Mouse (Mus musculus) gastrocnemius, adult 2 months (tissue): ENCODE results near the gene 4933417A18Rik. TPM values are rescaled to one million over a fixed set of nuclear protein-coding genes. Genes with fewer than 3 reads are reported as not detected.
"Not testable (repeated sequence)": the region's sequence is repeated elsewhere in the genome, so short reads cannot be mapped to it uniquely, and the experiment has no call there.

Source experiments
- DNase-seq: peaks from one replicate; pipeline ENCODE4 v3.0.0; 2022
- H3K27ac ChIP-seq: fragments of 200-600 bp; 2 replicates; pipeline ENCODE4 v1.8.1; 2022; ENCODE audit warnings: mild to moderate bottlenecking
- H3K4me3 ChIP-seq: fragments of 200-600 bp; 2 replicates; pipeline ENCODE4 v1.8.1; 2022; ENCODE audit warnings: mild to moderate bottlenecking, moderate library complexity
- CTCF ChIP-seq: fragments of 200-600 bp; IDR thresholded peaks from 2 replicates; pipeline ENCODE4 v1.8.1; 2022; ENCODE audit warnings: antibody characterized with exemption, mild to moderate bottlenecking, moderate library complexity
- intact Hi-C: fragments of 180-260 bp; cut with DNase I; formaldehyde crosslinking; loops from one replicate; pipeline ENCODE4 v1.15.1; 2025
- total RNA-seq, 2 experiments: library from RNA; stranded (reverse); gene quantifications; 2 replicates each; pipeline ENCODE4 v1.2.3; 2021

4933417A18Rik gene
- total RNA-seq, 2 experiments from 2014 or later: not detected

- no peak overlapping the region for H3K27ac ChIP-seq
- DNase-seq: no peak
- no peak for TF ChIP-seq CTCF
- H3K4me3 ChIP-seq: no peak overlapping the region
- intact Hi-C loops: no loop called here
Observed at GRCm38 (mm10) chr13:34960996-34961770, 37.0 kb downstream of the 4933417A18Rik start.

- TF ChIP-seq CTCF: no peak
- Histone ChIP-seq H3K27ac (0 out of 2 replicates have a peak within 1 kb of the TSS, but pooled peaks have one; percentile 6), H3K4me3 (peak within 1 kb of the TSS; percentile 70)
- intact Hi-C loops: no loop called here
- DNase-seq: peak; percentile 51
Observed at GRCm38 (mm10) chr13:34963511-34964397, 39.5 kb downstream of the 4933417A18Rik start, which contains the start of gene Eci3. Gene Eci3, minus strand, starts transcription at chr13:34963810.

DNA sequence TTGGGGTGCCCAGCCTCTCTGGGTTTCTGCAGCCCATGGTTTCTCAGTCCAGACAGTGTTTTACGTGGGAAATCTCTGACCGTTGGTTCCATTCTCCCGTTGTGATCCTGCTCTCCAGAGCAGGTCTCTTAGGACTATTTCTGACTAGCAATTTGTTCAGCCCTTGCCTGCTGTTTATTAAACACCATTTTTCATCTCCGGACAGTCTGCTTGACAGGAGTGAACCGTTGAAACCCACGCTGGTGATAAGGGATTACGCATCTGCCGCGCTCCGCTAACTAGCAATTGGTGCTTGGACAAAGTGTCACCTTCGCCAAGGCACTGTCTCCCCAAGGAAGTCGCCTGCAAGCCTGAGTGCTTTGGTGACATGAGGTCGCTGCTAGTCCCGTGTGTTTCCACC, 40.2 kb downstream of the 4933417A18Rik start:
- peak overlapping the region; percentile 70 for H3K4me3 ChIP-seq
- TF ChIP-seq CTCF: no peak

DNA sequence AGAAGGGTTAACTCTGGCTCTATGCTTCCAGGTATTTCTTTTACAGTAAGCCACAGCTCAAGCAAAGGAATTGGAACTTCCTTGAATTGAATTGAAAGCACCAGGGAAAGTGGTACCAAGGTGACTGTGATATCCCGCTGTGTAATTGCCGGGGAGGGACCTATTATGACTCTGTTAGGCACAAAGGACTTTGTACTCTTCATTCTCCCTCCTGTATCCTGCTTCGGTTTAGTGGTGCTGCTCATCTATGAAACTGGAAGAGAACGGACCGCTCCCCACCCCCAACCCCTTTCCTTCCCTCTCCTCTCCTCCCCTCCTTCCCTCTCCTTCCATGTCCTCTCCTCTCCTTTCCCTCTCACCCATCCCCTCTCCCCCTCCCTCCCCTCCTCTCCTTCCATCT, 40.7 kb downstream of the 4933417A18Rik start:
- intact Hi-C loops: no loop called here
- Histone ChIP-seq H3K4me3 (peak overlapping the region; percentile 70), H3K27ac (no peak overlapping the region)
- no peak for TF ChIP-seq CTCF
- DNase-seq: no peak

More for the DNA sequence above, 40.2 kb downstream of the 4933417A18Rik start:
- H3K27ac ChIP-seq: 0 out of 2 replicates have a peak overlapping the region, but pooled peaks have one; percentile 6
- intact Hi-C loops: no loop called here
- DNase-seq: no peak

GRCm38 (mm10) chr13:34965647-34966046, 41.4 kb downstream of the 4933417A18Rik start:
- H3K27ac ChIP-seq, intact Hi-C loops, H3K4me3 ChIP-seq, DNase-seq: not testable (repeated sequence)

DNA sequence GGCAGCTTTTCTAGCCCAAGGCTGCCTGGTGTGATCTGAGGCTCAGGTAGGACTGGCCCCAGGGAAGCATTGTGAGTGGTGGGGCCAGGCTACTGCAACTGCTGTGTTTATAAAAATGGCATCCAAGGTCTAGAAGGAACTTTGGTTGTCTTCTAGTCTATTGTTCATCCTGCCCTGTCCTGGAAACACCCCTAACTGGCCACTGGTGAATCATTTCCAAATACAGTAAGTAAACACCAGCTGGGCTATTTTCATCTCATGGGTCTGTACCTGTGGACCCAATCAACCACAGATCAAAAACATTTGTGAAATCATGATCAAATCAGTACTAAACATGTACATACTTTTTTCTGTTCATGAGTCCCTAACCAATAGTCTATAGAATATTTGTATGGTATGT, 48.2 kb downstream of the 4933417A18Rik start:
- DNase-seq, intact Hi-C loops, H3K27ac ChIP-seq, H3K4me3 ChIP-seq: not testable (repeated sequence)

DNA sequence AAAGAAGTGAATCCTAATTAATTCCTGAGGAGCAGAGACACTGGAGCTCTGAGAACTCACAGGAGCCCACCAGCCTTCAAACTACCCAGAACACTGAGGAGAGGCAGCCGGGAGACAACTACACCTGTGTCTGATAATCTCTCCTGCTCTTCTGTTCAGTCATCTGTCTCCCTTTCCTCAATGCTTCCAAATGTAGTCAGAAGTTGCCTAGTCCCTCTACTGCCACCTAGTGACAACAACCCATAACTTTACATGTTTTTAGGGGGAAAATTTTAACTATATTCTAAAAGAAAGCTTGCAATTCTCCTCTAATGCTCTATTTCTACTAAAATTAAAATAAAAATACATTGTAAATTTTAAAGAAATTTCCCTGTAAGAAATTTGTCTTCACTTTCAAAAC, 48.9 kb downstream of the 4933417A18Rik start:
- H3K4me3 ChIP-seq: no peak overlapping the region
- intact Hi-C loops: no loop called here
- H3K27ac ChIP-seq: no peak overlapping the region
- peak; percentile 78 for TF ChIP-seq CTCF
- no peak for DNase-seq

DNA sequence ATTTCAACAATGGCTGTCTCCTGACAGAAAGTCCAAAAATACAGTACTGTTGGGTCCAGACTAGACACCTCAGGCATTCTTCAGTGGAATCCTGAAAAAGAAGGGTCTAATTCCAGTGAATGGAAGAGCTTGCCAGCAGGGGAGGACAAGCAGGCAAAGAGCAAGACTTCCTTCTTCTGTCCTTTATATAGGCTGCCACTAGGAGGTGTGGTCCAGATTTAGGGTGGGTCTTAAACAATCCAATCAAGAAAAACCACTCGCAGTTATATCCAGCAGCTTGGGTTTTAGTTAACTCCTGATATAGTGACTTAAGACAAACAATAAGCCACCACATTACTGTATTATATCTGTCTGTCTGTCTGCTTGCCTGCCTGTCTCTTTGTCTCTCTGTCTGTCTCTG, 49.6 kb downstream of the 4933417A18Rik start:
- no peak for DNase-seq
- Histone ChIP-seq H3K4me3 (no peak overlapping the region), H3K27ac (no peak overlapping the region)
- intact Hi-C loops: no loop called here
- peak; percentile 11; the same call in 1 of the 2 replicates for TF ChIP-seq CTCF

GRCm38 (mm10) chr13:34976116-34976515, 51.9 kb downstream of the 4933417A18Rik start:
- H3K4me3 ChIP-seq: no peak overlapping the region
- no peak for TF ChIP-seq CTCF
- intact Hi-C loops: no loop called here
- no peak overlapping the region for H3K27ac ChIP-seq
- no peak for DNase-seq

GRCm38 (mm10) chr13:34977410-34977809, 53.2 kb downstream of the 4933417A18Rik start:
- no peak for TF ChIP-seq CTCF
- DNase-seq: no peak
- no peak overlapping the region for H3K4me3 ChIP-seq
- intact Hi-C loops: no loop called here
- no peak overlapping the region for H3K27ac ChIP-seq

DNA sequence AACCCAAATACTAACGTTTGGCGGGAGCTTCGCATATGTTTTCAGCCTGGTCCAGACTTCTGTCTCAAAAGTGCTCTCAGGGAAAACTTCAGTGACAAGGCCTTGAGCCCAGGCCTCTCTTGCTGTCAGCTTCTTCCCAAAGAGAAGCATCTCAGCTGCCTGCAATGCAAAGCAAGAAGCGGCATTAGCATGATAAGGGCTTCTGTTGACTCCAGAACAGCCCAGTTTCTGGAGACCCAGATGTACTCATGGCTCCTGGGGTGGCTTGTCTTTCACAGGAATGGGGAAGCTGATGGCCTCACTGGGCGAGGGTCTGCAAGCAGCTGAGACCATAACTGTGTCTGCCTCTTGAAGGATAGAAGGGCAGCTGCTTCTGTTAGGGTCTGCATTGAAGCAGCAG, 54.4 kb downstream of the 4933417A18Rik start:
- intact Hi-C loops, H3K27ac ChIP-seq, DNase-seq, H3K4me3 ChIP-seq: not testable (repeated sequence)

GRCm38 (mm10) chr13:34983479-34983878, 59.3 kb downstream of the 4933417A18Rik start:
- DNase-seq, H3K4me3 ChIP-seq, H3K27ac ChIP-seq: not testable (repeated sequence)

DNA sequence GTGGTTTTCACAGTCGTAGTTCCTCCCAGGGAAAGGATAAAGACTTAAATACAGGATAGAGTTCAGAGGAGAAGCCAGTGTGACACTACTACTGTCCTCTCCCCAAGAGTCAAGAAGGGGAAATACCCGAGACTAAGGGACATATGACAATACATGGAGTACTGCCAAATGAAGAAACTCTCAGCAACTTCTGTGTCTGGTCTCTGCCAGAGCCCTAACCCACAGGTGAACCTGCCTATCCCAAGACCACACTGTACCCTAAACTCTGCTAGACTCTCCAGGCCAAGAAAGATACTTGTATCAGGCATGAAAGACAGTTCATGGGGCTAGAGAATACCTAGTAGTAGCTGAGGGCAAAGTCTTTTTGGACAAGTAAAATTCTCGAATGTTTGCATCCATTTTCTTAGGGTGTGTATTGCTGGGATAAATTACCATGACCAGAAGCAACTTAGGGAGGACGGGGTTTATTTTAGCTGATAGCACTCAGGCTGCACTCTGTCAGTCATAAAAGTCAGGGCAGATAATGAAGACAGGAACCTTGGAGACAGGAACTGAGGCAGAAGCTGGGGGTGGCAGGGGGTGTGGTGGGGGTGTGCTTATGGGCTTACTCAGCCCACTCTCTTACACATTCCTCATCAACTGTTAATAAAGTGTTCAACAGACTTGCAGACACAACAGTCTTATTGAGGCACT, 67.5 kb downstream of the 4933417A18Rik start:
- TF ChIP-seq CTCF: no peak
- DNase-seq: no peak
- Histone ChIP-seq H3K27ac (no peak overlapping the region), H3K4me3 (no peak overlapping the region)
- intact Hi-C loops: loop anchor here (10.0 kb wide), 2 partner anchors 117 to 753 kb away; partner anchors contain the start of gene Prpf4b

More at GRCm38 (mm10) chr13:34983479-34983878, 59.3 kb downstream of the 4933417A18Rik start:
- intact Hi-C loops: not testable (repeated sequence)
